Mouse (Mus musculus) lung, adult 18-20 months (tissue): ENCODE data around the gene Ephb1.

Source experiments
- DNase-seq, 2 experiments: peaks; one replicate each; pipeline ENCODE4 v3.0.0; 2022; ENCODE audit warnings: mixed read lengths in 2 of 2

Gene Ephb1

GRCm38 (mm10) chr9:102354561-102354973 is at the start of gene Ephb1:
Gene Ephb1 (minus strand): TSS chr9:102354693.
- peak; percentile 60 to 69 for DNase-seq

GRCm38 (mm10) chr9:102403086-102404021 is 48.9 kb upstream of the Ephb1 start:
- peak; percentile 13 to 16 for DNase-seq

GRCm38 (mm10) chr9:102402671-102403070 is 48.2 kb upstream of the Ephb1 start:
- no peak for DNase-seq

- no peak for DNase-seq
Measured at GRCm38 (mm10) chr9:102388266-102388665, 33.8 kb upstream of the Ephb1 start.

GRCm38 (mm10) chr9:102386816-102387215 is 32.3 kb upstream of the Ephb1 start:
- no peak for DNase-seq

- no peak for DNase-seq
Measured at GRCm38 (mm10) chr9:102380235-102380634, 25.7 kb upstream of the Ephb1 start.

- DNase-seq: no peak
Measured at GRCm38 (mm10) chr9:102374661-102375060, 20.2 kb upstream of the Ephb1 start.

GRCm38 (mm10) chr9:102373886-102374285 is 19.4 kb upstream of the Ephb1 start:
- no peak for DNase-seq

- DNase-seq: no peak
Measured at GRCm38 (mm10) chr9:102371936-102372335, 17.4 kb upstream of the Ephb1 start.

- DNase-seq: no peak
Measured at GRCm38 (mm10) chr9:102371036-102371770, 16.7 kb upstream of the Ephb1 start.

- DNase-seq: no peak
Measured at GRCm38 (mm10) chr9:102370141-102370540, 15.6 kb upstream of the Ephb1 start.

GRCm38 (mm10) chr9:102369141-102369540 is 14.6 kb upstream of the Ephb1 start:
- no peak for DNase-seq

GRCm38 (mm10) chr9:102367796-102368195 is 13.3 kb upstream of the Ephb1 start:
- no peak for DNase-seq

- no peak for DNase-seq
Measured at GRCm38 (mm10) chr9:102365536-102365935, 11.0 kb upstream of the Ephb1 start.

- no peak for DNase-seq
Measured at GRCm38 (mm10) chr9:102359311-102359710, 4.8 kb upstream of the Ephb1 start.

GRCm38 (mm10) chr9:102358711-102359110 is 4.2 kb upstream of the Ephb1 start:
- DNase-seq: no peak

GRCm38 (mm10) chr9:102358011-102358410 is 3.5 kb upstream of the Ephb1 start:
- no peak for DNase-seq

GRCm38 (mm10) chr9:102356516-102356915 is 2.0 kb upstream of the Ephb1 start:
- no peak for DNase-seq

GRCm38 (mm10) chr9:102355726-102356125 is 1.2 kb upstream of the Ephb1 start:
- DNase-seq: no peak

- no peak for DNase-seq
Measured at GRCm38 (mm10) chr9:102353636-102354491, 629 bp downstream of the Ephb1 start.

GRCm38 (mm10) chr9:102353056-102353635 is 1.3 kb downstream of the Ephb1 start:
- no peak for DNase-seq
